In the genomic region with DNA sequence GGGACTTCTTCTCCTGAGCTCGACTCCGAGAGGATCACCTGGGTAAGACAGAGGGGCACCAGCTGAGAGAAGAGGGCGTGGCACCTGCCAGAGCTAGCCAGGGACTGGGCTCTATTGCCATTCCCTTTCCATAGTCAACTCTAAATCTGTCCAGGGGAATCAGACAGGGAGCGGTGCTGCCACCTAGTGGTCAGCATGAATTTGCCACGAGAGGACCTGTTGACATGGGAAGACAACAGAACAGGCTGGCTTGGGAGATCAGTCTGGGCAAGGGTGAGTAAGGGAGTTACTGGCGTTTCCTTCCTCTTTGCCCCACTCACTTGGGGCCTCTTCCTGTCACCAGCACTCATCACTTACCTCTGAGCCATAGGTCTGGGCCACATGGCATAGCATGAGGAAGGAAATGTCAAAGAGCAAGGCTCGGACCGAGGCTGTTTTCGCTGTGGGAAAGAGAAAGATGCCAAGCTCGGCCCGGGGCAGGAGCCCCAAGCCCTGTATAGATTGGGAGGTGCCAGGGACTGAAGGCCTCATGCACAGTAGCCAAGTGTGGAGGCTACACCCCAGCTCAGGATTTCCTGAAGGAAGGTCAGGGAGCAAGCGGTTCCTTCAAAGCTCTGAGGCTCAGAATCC, we compare ENCODE assay signal across 8 mouse cellular contexts. TPM values are rescaled to one million over a fixed set of nuclear protein-coding genes. Genes with fewer than 3 reads are reported as not detected.
A peak's percentile ranks its signal among the peaks of the same experiment; 100 is the strongest.
DNase-seq lines count a peak whose midpoint lies in the region; ATAC-seq and TF ChIP-seq lines count a peak whose summit lies in the region.

No protein-coding gene starts in this region.

- H3K4me3 ChIP-seq in gastrocnemius, adult 2 months, result peak overlapping the region; percentile 36
- H3K4me3 ChIP-seq in spleen, adult 2 months (ENCODE audit: extremely low read depth, insufficient read depth, insufficient read length), result no peak overlapping the region

- peak overlapping the region; percentile 73 for H3K27ac ChIP-seq in gastrocnemius, adult 2 months
- H3K27ac ChIP-seq in spleen, adult 2 months (ENCODE audit: insufficient read depth, low read length), result no peak overlapping the region

- H3K36me3 ChIP-seq in spleen, adult 2 months (ENCODE audit: control insufficient read depth, insufficient read depth, low read length), result peaks cover 30% of the 10 kb centered on the region

- no peak; the same call in 1 of the 2 replicates for ATAC-seq in cerebellum, adult (ENCODE audit: insufficient number of reproducible peaks, low FRiP score, low TSS enrichment)
- peak; percentile 56 for ATAC-seq in megakaryocyte-erythroid progenitor cell, adult 5-6 weeks (replicated peaks; ENCODE audit: low FRiP score, low TSS enrichment, poor library complexity, severe bottlenecking)

- intact Hi-C loops in gastrocnemius, adult 2 months (cut with DNase I), result no loop called here
- intact Hi-C loops in left cerebral cortex, postnatal 14 days (cut with DNase I), result no loop called here

- no peak for TF ChIP-seq POLR2A in spleen, adult 2 months (IDR thresholded peaks at IDR 0.05; ENCODE audit: low read depth, low read length)

- H3K27me3 ChIP-seq in spleen, adult 2 months (ENCODE audit: control insufficient read depth, insufficient read depth, low read length), result no peaks in the 10 kb centered on the region

- H3K4me1 ChIP-seq in spleen, adult 2 months (ENCODE audit: control insufficient read depth, insufficient read depth, insufficient read length), result no peaks in the 10 kb centered on the region; the same call in 1 of the 2 replicates

- peak; percentile 73 for DNase-seq in cerebellum, adult 11 months
- DNase-seq in cerebellum, postnatal 36 days, result peak; percentile 85 to 87
- DNase-seq in gastrocnemius, adult 2 months, result peak; percentile 89
- DNase-seq in induced T-regulatory cell, adult 2 months (ENCODE audit: low read depth), result peak; percentile 87
- DNase-seq in left cerebral cortex, postnatal 14 days (ENCODE audit: low spot score in 2 of 2), result peak; percentile 79 to 80
- DNase-seq in spleen, adult 2 months (ENCODE audit: low read depth in 1 of 2, low spot score in 2 of 2), result peak; percentile 45 to 62

- WGBS in spleen, adult 2 months, result 26% methylated on average over 12 of the region's 12 CpGs

- TF ChIP-seq CTCF in gastrocnemius, adult 2 months (IDR thresholded peaks at IDR 0.05), result peak; percentile 93
- TF ChIP-seq CTCF in spleen, adult 2 months (IDR thresholded peaks at IDR 0.05; ENCODE audit: extremely low read depth, insufficient read depth, insufficient read length, insufficient replicate concordance), result peak; percentile 69; the same call in 1 of the 2 replicates

RNA-seq across cellular contexts. Expression of gene Csf3, which starts 9.5 kb away (rescaled TPM):
- not detected for total RNA-seq in gastrocnemius, adult 2 months (2021)
- total RNA-seq in left cerebral cortex, postnatal 14 days (2021), result not detected
- total RNA-seq in megakaryocyte-erythroid progenitor cell, adult 5-6 weeks (2014; fragmentation: Nextera tagmentation), result not detected in 2 replicates
- total RNA-seq in megakaryocyte-erythroid progenitor cell, adult 5-6 weeks (2017), result not detected in 2 replicates
- 0.07 and 0.27 TPM in 2 replicates for polyA plus RNA-seq in spleen, adult 2 months (2012; rRNA removed)

RNA-seq across cellular contexts. Expression of gene Med24, which starts 18.7 kb away (rescaled TPM):
- total RNA-seq in gastrocnemius, adult 2 months (2021), result 10 to 100 TPM; 52.0 to 58.4 TPM
- 100 to 1,000 TPM in 1 of 2 experiments, 10 to 100 TPM in 1; 96.3 to 114 TPM for total RNA-seq in left cerebral cortex, postnatal 14 days (2021)
- 62.2 and 78.6 TPM in 2 replicates for total RNA-seq in megakaryocyte-erythroid progenitor cell, adult 5-6 weeks (2014; fragmentation: Nextera tagmentation)
- total RNA-seq in megakaryocyte-erythroid progenitor cell, adult 5-6 weeks (2017), result 30.1 and 42.7 TPM in 2 replicates
- 53.6 and 69.1 TPM in 2 replicates for polyA plus RNA-seq in spleen, adult 2 months (2012; rRNA removed)

RNA-seq across cellular contexts. Expression of gene Psmd3, which starts 28.2 kb away (rescaled TPM):
- total RNA-seq in gastrocnemius, adult 2 months (2021), result 100 to 1,000 TPM; 101 to 106 TPM
- total RNA-seq in left cerebral cortex, postnatal 14 days (2021), result 100 to 1,000 TPM; 128 to 134 TPM
- total RNA-seq in megakaryocyte-erythroid progenitor cell, adult 5-6 weeks (2014; fragmentation: Nextera tagmentation), result 117 and 124 TPM in 2 replicates
- 84.5 and 117 TPM in 2 replicates for total RNA-seq in megakaryocyte-erythroid progenitor cell, adult 5-6 weeks (2017)
- 83.1 and 107 TPM in 2 replicates for polyA plus RNA-seq in spleen, adult 2 months (2012; rRNA removed)

RNA-seq across cellular contexts. Expression of gene Thra, which starts 29.9 kb away (rescaled TPM):
- total RNA-seq in gastrocnemius, adult 2 months (2021), result 10 to 100 TPM; 78.8 to 96.8 TPM
- 1,000 to 10,000 TPM in 1 of 2 experiments, 100 to 1,000 TPM in 1; 962 to 1,004 TPM for total RNA-seq in left cerebral cortex, postnatal 14 days (2021)
- total RNA-seq in megakaryocyte-erythroid progenitor cell, adult 5-6 weeks (2014; fragmentation: Nextera tagmentation), result 47.5 and 51.0 TPM in 2 replicates
- total RNA-seq in megakaryocyte-erythroid progenitor cell, adult 5-6 weeks (2017), result 20.4 and 23.3 TPM in 2 replicates
- 19.8 and 20.7 TPM in 2 replicates for polyA plus RNA-seq in spleen, adult 2 months (2012; rRNA removed)

RNA-seq across cellular contexts. Expression of gene Gsdma, which starts 46.4 kb away (rescaled TPM):
- under 1 TPM; 0.33 to 0.69 TPM for total RNA-seq in gastrocnemius, adult 2 months (2021)
- total RNA-seq in left cerebral cortex, postnatal 14 days (2021), result not detected
- total RNA-seq in megakaryocyte-erythroid progenitor cell, adult 5-6 weeks (2014; fragmentation: Nextera tagmentation), result not detected in 2 replicates
- total RNA-seq in megakaryocyte-erythroid progenitor cell, adult 5-6 weeks (2017), result 0.42 and 0.57 TPM in 2 replicates
- polyA plus RNA-seq in spleen, adult 2 months (2012; rRNA removed), result not detected in 2 replicates
